Mouse (Mus musculus): ENCODE results near the gene Cplx3. TPM values are rescaled to one million over a fixed set of nuclear protein-coding genes. Genes with fewer than 3 reads are reported as not detected.
A peak's percentile ranks its signal among the peaks of the same experiment; 100 is the strongest.

The Cplx3 gene
- polyA plus RNA-seq, 1 experiment from 2014 or later, result 0.18 TPM

GRCm38 (mm10) chr9:57612587-57612986 lies 6.5 kb upstream of the Cplx3 start:
- H3K4me2 ChIP-seq (ENCODE audit: low read length), result no peak overlapping the region
- no peak overlapping the region for H3K9ac ChIP-seq (ENCODE audit: low read depth, low read length)
- no peaks in the 10 kb centered on the region for H3K27me3 ChIP-seq (replicated peaks; ENCODE audit: control insufficient read depth, insufficient read depth, low read length)
- no peaks in the 10 kb centered on the region for H3K9me3 ChIP-seq (ENCODE audit: control insufficient read depth, low read length)
- WGBS, result 88% methylated on average over 7 of the region's 7 CpGs
- no peak for ATAC-seq
- no peaks in the 10 kb centered on the region for H3K36me3 ChIP-seq (ENCODE audit: control insufficient read depth, insufficient read depth, low read length)
- no peak overlapping the region for H3K4me3 ChIP-seq (ENCODE audit: low read length)
- H3K4me1 ChIP-seq (ENCODE audit: control insufficient read depth, insufficient read depth, low read depth, low read length), result peaks cover 2% of the 10 kb centered on the region; the same call in 1 of the 2 replicates
- no peak overlapping the region for H3K27ac ChIP-seq (ENCODE audit: low read depth, low read length)

GRCm38 (mm10) chr9:57610359-57610826 lies 4.3 kb upstream of the Cplx3 start:
- Histone ChIP-seq H3K4me2 (ENCODE audit: low read length) (no peak overlapping the region), H3K4me1 (ENCODE audit: control insufficient read depth, insufficient read depth, low read depth, low read length) (peaks cover 9% of the 10 kb centered on the region), H3K9me3 (ENCODE audit: control insufficient read depth, low read length) (no peaks in the 10 kb centered on the region), H3K27ac (ENCODE audit: low read depth, low read length) (no peak overlapping the region), H3K27me3 (replicated peaks; ENCODE audit: control insufficient read depth, insufficient read depth, low read length) (peaks cover 7% of the 10 kb centered on the region), H3K36me3 (ENCODE audit: control insufficient read depth, insufficient read depth, low read length) (no peaks in the 10 kb centered on the region), H3K4me3 (ENCODE audit: low read length) (no peak overlapping the region), H3K9ac (ENCODE audit: low read depth, low read length) (no peak overlapping the region)
- 52% methylated on average over 3 of the region's 3 CpGs for WGBS
- ATAC-seq, result peak; percentile 77; the same call in 1 of the 2 replicates

GRCm38 (mm10) chr9:57609803-57610202 lies 3.7 kb upstream of the Cplx3 start:
- H3K4me1 ChIP-seq (ENCODE audit: control insufficient read depth, insufficient read depth, low read depth, low read length), result peaks cover 9% of the 10 kb centered on the region
- no peak for ATAC-seq
- no peak overlapping the region for H3K27ac ChIP-seq (ENCODE audit: low read depth, low read length)
- H3K4me3 ChIP-seq (ENCODE audit: low read length), result no peak overlapping the region
- H3K27me3 ChIP-seq (replicated peaks; ENCODE audit: control insufficient read depth, insufficient read depth, low read length), result peaks cover 8% of the 10 kb centered on the region
- no peaks in the 10 kb centered on the region for H3K36me3 ChIP-seq (ENCODE audit: control insufficient read depth, insufficient read depth, low read length)
- no peaks in the 10 kb centered on the region for H3K9me3 ChIP-seq (ENCODE audit: control insufficient read depth, low read length)
- no peak overlapping the region for H3K9ac ChIP-seq (ENCODE audit: low read depth, low read length)
- WGBS, result 74% methylated on average over 3 of the region's 3 CpGs
- H3K4me2 ChIP-seq (ENCODE audit: low read length), result no peak overlapping the region

- no peak overlapping the region for H3K9ac ChIP-seq (ENCODE audit: low read depth, low read length)
- no peak for ATAC-seq
- no peaks in the 10 kb centered on the region for H3K36me3 ChIP-seq (ENCODE audit: control insufficient read depth, insufficient read depth, low read length)
- no peak overlapping the region for H3K4me3 ChIP-seq (ENCODE audit: low read length)
- WGBS, result 25% methylated on average over 9 of the region's 9 CpGs
- H3K27ac ChIP-seq (ENCODE audit: low read depth, low read length), result no peak overlapping the region
- no peaks in the 10 kb centered on the region for H3K9me3 ChIP-seq (ENCODE audit: control insufficient read depth, low read length)
- peaks cover 8% of the 10 kb centered on the region for H3K27me3 ChIP-seq (replicated peaks; ENCODE audit: control insufficient read depth, insufficient read depth, low read length)
- peaks cover 13% of the 10 kb centered on the region for H3K4me1 ChIP-seq (ENCODE audit: control insufficient read depth, insufficient read depth, low read depth, low read length)
- no peak overlapping the region; the same call in 1 of the 2 replicates for H3K4me2 ChIP-seq (ENCODE audit: low read length)
Measured at GRCm38 (mm10) chr9:57605503-57605902, 578 bp downstream of the Cplx3 start.

- no peak overlapping the region for H3K9ac ChIP-seq (ENCODE audit: low read depth, low read length)
- WGBS, result 80% methylated on average over 4 of the region's 4 CpGs
- peaks cover 8% of the 10 kb centered on the region for H3K27me3 ChIP-seq (replicated peaks; ENCODE audit: control insufficient read depth, insufficient read depth, low read length)
- ATAC-seq, result no peak
- no peaks in the 10 kb centered on the region for H3K36me3 ChIP-seq (ENCODE audit: control insufficient read depth, insufficient read depth, low read length)
- H3K27ac ChIP-seq (ENCODE audit: low read depth, low read length), result no peak overlapping the region
- no peaks in the 10 kb centered on the region for H3K9me3 ChIP-seq (ENCODE audit: control insufficient read depth, low read length)
- no peak overlapping the region for H3K4me2 ChIP-seq (ENCODE audit: low read length)
- peaks cover 12% of the 10 kb centered on the region for H3K4me1 ChIP-seq (ENCODE audit: control insufficient read depth, insufficient read depth, low read depth, low read length)
- no peak overlapping the region for H3K4me3 ChIP-seq (ENCODE audit: low read length)
Measured at GRCm38 (mm10) chr9:57604875-57605274, 1.2 kb downstream of the Cplx3 start.

- WGBS, result 79% methylated on average over 8 of the region's 8 CpGs
- no peaks in the 10 kb centered on the region for H3K9me3 ChIP-seq (ENCODE audit: control insufficient read depth, low read length)
- H3K4me3 ChIP-seq (ENCODE audit: low read length), result no peak overlapping the region
- no peak overlapping the region for H3K27ac ChIP-seq (ENCODE audit: low read depth, low read length)
- H3K4me1 ChIP-seq (ENCODE audit: control insufficient read depth, insufficient read depth, low read depth, low read length), result peaks cover 12% of the 10 kb centered on the region; the same call in 1 of the 2 replicates
- no peaks in the 10 kb centered on the region for H3K36me3 ChIP-seq (ENCODE audit: control insufficient read depth, insufficient read depth, low read length)
- H3K9ac ChIP-seq (ENCODE audit: low read depth, low read length), result no peak overlapping the region
- no peak overlapping the region for H3K4me2 ChIP-seq (ENCODE audit: low read length)
- H3K27me3 ChIP-seq (replicated peaks; ENCODE audit: control insufficient read depth, insufficient read depth, low read length), result peaks cover 8% of the 10 kb centered on the region
- ATAC-seq, result no peak
Measured at GRCm38 (mm10) chr9:57602098-57602497, 4.0 kb downstream of the Cplx3 start.

GRCm38 (mm10) chr9:57601353-57601706 lies 4.8 kb downstream of the Cplx3 start:
- H3K9ac ChIP-seq (ENCODE audit: low read depth, low read length), result no peak overlapping the region
- H3K4me2 ChIP-seq (ENCODE audit: low read length), result no peak overlapping the region
- peaks cover 10% of the 10 kb centered on the region; the same call in 1 of the 2 replicates for H3K4me1 ChIP-seq (ENCODE audit: control insufficient read depth, insufficient read depth, low read depth, low read length)
- peaks cover 8% of the 10 kb centered on the region for H3K27me3 ChIP-seq (replicated peaks; ENCODE audit: control insufficient read depth, insufficient read depth, low read length)
- H3K9me3 ChIP-seq (ENCODE audit: control insufficient read depth, low read length), result no peaks in the 10 kb centered on the region
- no peaks in the 10 kb centered on the region for H3K36me3 ChIP-seq (ENCODE audit: control insufficient read depth, insufficient read depth, low read length)
- peak; percentile 72; the same call in 1 of the 2 replicates for ATAC-seq
- WGBS, result 62% methylated on average over 2 of the region's 2 CpGs
- no peak overlapping the region for H3K27ac ChIP-seq (ENCODE audit: low read depth, low read length)
- no peak overlapping the region for H3K4me3 ChIP-seq (ENCODE audit: low read length)

- Histone ChIP-seq H3K4me3 (ENCODE audit: low read length) (no peak overlapping the region), H3K4me1 (ENCODE audit: control insufficient read depth, insufficient read depth, low read depth, low read length) (peaks cover 5% of the 10 kb centered on the region; the same call in 1 of the 2 replicates), H3K9ac (ENCODE audit: low read depth, low read length) (no peak overlapping the region), H3K4me2 (ENCODE audit: low read length) (no peak overlapping the region), H3K36me3 (ENCODE audit: control insufficient read depth, insufficient read depth, low read length) (no peaks in the 10 kb centered on the region; the same call in 1 of the 2 replicates), H3K27ac (ENCODE audit: low read depth, low read length) (no peak overlapping the region), H3K9me3 (ENCODE audit: control insufficient read depth, low read length) (no peaks in the 10 kb centered on the region), H3K27me3 (replicated peaks; ENCODE audit: control insufficient read depth, insufficient read depth, low read length) (peaks cover 5% of the 10 kb centered on the region)
- ATAC-seq, result 0 out of 2 replicates have a peak, but pooled peaks have one; percentile 26
- 11% methylated on average over 3 of the region's 3 CpGs for WGBS
Measured at GRCm38 (mm10) chr9:57600620-57601352, 5.3 kb downstream of the Cplx3 start.

- Histone ChIP-seq H3K9ac (ENCODE audit: low read depth, low read length) (no peak overlapping the region), H3K36me3 (ENCODE audit: control insufficient read depth, insufficient read depth, low read length) (peaks cover 6% of the 10 kb centered on the region; the same call in 1 of the 2 replicates), H3K4me2 (ENCODE audit: low read length) (no peak overlapping the region), H3K4me3 (ENCODE audit: low read length) (no peak overlapping the region), H3K27me3 (replicated peaks; ENCODE audit: control insufficient read depth, insufficient read depth, low read length) (no peaks in the 10 kb centered on the region), H3K9me3 (ENCODE audit: control insufficient read depth, low read length) (no peaks in the 10 kb centered on the region), H3K4me1 (ENCODE audit: control insufficient read depth, insufficient read depth, low read depth, low read length) (peaks cover 5% of the 10 kb centered on the region; the same call in 1 of the 2 replicates), H3K27ac (ENCODE audit: low read depth, low read length) (no peak overlapping the region; the same call in 1 of the 2 replicates)
- 43% methylated on average over 8 of the region's 8 CpGs for WGBS
- ATAC-seq, result no peak
Measured at GRCm38 (mm10) chr9:57598851-57599563, 7.1 kb downstream of the Cplx3 start.
